Mouse (Mus musculus): ENCODE measurements at regions not wholly inside any gene's neighbourhood (a gene's known extent, or its start where the extent isn't known, plus 50 kb on each side); places are given as distances from the start of the nearest gene placed in this dataset.

DNA sequence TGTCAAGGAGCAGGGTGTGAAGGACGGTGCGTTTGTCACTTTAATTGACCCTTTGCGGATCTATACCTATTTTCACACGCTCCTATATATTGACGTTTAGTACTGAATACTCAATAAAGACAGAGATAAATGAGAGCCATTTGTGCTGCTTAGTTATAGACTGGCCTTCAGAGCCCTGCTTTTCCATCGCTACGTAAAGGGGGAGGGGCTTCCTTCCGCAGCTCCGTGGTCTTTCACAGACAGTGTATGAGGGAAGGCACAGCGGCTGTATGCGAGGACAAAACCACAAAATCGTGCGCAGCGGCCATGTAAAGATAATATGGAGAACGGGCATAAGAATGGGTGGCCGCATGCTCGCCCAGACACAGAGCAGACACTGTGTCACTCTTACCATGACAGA is 58.4 kb upstream of the Pced1b start:
- no peak for DNase-seq (ENCODE audit: low read depth, low spot score)

DNA sequence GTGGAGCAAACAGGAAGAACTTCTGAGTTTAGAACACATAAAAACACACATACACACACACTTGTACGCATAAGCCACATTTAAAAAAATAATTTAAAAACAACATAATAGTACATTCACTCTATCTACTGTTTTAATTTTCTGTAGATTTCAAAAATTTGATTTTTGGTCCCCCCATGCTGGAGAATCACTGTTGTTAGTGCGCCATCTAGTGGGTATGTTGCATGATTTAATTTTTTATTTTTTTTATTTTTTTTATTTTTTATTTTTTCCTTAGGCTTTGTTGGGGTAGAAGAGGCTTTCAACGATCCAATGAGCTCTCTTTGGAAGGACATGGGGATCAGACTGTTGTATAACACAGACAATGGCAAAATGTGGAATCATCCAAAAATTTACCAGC is 59.1 kb upstream of the Pced1b start:
- DNase-seq (ENCODE audit: low read depth, low spot score): no peak

DNA sequence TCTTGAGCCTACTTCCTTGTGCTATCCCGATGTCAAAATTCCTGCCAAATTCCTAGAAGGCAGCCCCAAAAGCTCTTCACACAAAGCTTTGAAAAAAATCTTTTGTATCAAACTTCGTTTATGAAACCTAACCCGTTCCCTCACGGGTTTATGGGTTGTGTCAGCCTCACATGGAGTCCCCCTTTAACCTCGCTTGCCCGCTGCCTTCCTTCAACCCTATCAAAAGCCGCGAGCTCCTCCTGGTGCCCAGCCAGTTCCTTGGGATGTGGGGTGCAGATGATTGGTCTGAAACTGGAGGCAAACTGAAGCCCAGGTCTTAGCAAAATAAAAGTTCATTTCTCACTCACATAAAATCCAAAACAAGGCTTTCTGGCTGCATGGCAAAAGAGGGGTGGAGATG is 60.9 kb upstream of the Pced1b start:
- no peak for DNase-seq (ENCODE audit: low read depth, low spot score)

DNA sequence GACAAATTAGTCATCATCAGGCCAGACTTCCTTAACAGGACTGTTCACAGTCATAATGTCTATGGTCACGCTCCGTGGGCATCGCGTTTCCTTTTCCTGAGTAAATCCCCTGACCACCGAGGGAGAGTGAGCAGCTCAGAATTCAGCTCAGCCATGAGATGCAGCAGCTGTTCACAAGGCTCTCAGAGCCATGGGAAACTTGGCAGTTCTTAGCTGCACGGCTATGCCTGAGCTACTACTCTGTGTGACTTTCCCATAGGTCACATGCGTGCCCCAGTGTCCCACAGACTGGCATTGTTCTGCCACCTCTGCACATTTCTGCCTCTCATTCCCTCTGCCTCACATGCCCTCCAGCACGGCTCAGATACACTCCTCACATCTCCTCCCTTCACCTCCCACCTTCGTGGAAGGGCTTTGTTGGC is 64.3 kb upstream of the Pced1b start:
- no peak for DNase-seq (ENCODE audit: low read depth, low spot score)

DNA sequence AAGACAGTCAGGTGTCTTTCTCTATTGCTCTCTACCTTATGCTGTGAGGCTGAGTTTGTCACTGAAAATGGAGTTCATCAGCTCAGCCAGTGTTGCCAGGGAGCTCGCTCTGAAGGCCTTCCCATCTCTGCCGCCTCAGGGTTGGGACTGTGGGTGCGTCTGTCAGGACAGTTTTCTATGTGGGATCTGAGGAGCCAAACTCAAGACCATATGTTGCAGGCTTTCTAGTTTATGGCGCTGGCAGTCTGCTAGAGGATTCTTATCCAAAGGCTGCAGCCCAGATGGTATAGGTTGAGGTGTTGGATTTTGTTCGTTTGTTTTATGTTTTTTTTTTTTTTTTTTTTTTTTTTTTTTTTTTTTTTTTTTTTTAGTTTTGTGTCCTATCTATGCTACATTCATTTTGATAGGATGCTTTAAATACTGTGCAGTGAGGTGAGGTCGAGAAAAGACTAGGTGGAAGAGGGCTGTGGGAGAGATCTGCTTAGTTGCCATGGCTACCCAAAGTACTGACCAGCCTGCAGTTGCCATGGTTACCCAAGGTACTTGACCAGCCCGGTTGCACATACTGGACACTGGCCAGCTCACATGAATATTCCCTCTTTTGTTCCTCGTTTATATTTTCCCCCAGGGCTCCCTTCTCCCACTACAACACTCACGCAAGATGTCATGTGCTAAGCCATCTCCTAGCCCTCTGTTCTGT is 65.8 kb upstream of the Pced1b start:
- DNase-seq (ENCODE audit: low read depth, low spot score): no peak

DNA sequence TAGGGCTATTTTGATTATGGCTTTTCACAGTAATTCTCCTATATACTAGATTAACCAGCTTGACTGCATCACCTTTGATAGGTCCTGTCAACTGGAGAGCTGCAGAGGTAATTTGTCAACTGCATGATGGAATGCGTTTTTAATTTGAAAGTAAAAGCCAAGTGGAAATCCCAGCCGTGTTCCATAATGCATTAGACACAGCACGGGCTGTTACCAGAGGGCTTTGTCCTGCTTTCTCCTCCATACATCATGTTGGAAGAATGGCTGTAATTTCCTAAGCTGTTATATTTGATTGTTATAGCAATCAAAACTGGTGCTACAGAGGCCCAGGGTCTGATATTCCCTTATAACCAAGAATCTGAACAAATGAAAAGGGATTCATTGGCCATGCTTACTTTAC is 68.6 kb upstream of the Pced1b start:
- no peak for DNase-seq (ENCODE audit: low read depth, low spot score)

DNA sequence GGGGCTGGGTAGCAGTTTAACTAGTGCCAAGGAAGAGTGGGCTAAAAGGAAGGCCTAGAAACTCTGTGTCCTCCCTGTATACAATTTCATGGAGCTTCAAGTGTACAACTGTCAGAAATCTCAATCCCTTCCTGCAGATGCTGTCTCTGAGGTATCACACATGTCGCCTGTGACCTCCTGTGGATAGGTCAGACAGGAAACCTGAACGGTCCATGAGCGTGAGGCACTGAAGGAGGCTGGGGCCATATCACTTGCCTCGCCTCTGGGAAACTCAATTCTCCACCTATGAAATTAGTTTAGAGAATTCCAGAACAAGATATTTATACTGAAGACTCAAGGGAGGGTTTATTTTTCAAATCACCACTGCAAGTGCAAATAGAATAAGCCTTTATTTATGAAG is 69.1 kb upstream of the Pced1b start:
- DNase-seq (ENCODE audit: low read depth, low spot score): no peak

DNA sequence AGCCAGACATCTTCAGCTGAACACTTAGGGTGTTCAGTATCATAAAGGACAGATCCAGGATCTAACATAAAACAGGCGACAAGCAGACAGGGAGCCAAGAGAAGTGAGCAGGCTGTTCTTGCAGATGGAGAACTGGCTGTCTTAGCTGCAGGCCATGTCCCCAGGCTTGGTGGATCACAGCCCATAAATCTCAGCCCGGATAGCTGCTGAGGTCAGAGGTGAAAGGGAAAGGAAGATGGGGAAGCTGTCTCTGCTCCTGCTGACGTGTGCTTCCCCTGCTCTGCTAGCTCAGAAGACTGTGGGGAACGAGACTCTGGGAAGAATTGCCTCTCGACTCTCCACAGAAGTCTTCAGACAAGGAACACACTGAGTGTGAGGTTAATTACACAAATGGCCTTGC is 71.9 kb upstream of the Pced1b start:
- no peak for DNase-seq (ENCODE audit: low read depth, low spot score)

DNA sequence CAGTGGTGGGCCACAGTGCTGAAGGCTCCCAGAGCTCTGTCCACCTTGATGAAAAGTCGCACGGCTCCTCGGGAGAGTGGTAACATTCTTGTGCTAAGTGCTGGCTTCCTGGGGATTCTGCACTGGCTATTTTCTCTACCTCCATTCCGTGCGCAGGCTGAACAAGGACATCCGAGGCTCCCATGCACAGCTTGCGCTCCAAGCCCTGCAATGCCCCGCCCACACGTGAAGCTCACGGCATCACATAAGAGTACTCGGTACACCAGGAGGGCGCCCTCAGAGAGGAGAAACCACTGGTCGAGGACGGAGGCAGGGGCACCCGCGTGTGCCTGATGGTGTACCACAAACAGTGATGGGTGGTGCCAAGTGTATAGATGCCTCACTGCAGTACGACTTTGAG is 73.7 kb upstream of the Pced1b start:
- no peak for DNase-seq (ENCODE audit: low read depth, low spot score)

DNA sequence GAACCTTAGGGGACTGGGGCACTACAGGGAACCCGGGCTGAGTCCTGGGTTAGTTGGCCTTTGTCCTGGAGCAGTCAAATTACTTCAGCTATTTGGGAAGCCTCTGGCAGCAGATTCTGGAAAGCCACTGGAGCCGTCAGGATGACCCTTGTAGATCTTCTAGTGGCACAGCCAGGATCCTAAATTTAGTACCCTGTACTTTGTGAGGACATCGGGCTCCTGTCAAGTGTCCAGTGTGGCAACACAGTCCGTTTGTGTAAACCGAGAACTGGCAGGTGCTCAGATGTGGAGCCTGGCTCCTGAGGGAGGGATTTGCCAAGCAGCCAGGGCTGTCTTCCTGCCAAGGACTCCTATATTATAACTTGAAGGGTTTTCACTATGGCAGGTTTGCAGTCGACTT is 76.8 kb upstream of the Pced1b start:
- DNase-seq (ENCODE audit: low read depth, low spot score): no peak

DNA sequence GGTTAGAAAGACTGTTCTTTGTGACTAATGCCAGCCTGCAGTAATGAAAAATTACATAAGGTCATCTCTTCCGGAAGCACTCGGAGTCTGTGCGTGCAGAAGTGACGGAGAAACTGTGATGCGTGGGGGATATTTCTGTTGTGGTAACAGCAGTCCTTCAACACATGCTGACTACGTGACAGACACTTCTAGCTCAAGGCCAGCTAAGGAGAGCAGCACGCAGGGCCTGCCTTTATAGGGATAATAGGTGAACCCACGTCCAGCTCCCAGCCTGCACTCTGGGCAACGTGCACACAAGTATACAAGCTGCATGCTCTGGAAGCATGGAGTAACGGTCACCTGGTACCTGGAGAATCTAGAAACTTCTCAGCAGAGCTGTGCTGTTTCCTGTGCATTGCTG is 77.5 kb upstream of the Pced1b start:
- DNase-seq (ENCODE audit: low read depth, low spot score): no peak

DNA sequence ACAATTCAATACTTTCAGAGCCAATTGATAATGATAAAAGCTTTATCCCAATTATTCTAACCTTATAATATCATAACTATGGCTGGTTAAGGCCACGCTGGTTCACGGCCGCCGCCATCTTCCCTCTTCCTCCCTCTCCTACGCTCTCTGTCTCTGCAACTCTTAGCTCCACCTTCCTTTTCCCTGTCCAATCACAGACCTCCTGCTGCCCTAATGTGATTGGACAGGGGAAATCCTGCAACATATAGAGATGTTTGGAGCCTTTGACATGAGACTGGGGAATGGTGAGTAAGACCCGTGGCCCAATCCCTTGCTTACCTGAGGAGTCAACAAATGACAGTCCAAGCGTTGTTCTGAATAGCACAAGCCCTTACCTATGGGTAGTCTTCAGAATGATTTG is 79.8 kb upstream of the Pced1b start:
- DNase-seq (ENCODE audit: low read depth, low spot score): no peak

DNA sequence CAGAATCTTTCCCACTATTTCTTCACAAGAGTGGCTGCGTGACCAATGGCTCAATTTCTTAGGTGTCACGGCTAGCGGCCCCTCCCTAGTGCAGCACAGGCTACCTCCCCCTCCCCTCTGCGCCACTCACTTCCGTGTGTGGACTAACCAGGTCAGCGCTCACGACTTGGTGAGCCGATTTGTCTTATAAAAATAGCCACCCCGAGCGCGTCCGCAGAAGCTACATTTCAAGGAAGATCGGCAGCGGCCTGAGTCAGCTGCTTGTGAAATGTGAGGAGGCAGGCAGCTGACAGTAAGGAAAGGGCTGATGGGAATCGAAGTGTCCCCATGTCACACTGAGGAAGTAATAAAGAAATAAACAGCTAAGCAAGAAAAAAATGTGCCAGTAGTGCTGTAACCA is 82.3 kb upstream of the Pced1b start:
- DNase-seq (ENCODE audit: low read depth, low spot score): no peak

DNA sequence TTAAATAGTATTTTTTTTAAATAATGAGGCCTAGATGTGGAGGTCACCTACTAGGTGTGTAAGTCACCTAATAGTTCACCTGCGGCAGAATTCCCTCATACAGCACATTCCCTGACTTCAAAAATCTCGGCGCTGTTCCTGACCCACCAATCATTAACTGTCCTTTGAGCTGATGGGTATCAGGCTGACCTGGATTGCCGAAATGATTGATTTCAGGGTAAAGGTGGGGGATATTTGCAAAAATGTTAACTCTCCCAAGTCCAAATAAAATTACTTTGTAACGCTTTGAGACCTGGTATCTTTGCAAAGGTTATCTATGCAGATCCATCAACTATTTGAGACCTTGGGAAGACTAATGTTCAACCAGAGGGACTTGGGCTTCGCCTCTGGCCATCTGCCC is 82.9 kb upstream of the Pced1b start:
- no peak for DNase-seq (ENCODE audit: low read depth, low spot score)

DNA sequence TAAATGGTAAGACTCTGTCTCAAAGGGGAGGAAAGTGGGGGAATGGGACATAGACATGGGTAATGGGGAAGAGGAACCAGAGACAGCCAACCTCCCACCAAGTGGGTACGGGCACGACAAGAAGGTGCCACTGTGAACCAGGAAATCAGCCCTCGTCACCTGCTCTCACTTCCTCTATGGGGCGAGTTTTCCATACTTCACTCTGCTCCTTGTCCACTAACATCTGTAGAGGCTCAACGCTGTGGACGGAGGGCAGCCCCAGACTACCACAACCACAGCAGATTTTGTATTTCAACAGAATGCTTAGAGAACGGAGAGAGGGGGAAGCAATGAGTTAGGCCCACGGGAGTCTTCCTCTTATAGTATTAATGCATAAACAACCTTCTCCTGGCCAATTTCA is 83.8 kb upstream of the Pced1b start:
- DNase-seq (ENCODE audit: low read depth, low spot score): no peak

DNA sequence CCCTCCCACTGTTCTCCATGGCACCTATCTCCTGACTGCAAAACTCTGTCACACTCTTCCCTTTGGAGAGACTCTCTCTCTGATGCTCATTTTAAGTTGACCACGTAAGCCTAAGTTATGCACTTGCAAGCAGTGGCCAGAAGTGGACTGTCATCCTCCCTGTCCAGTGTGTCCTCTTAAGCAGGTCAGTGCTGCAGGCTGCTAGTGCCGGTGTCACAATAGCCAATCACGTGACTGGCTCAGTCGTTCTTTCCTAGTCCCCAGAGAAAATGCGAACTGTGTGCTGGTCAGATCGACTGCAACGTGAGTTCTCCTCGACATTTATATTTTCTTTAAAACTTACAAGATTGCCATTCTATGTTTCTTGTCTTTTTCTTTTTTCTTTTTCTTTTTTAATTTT is 84.6 kb upstream of the Pced1b start:
- DNase-seq (ENCODE audit: low read depth, low spot score): no peak

DNA sequence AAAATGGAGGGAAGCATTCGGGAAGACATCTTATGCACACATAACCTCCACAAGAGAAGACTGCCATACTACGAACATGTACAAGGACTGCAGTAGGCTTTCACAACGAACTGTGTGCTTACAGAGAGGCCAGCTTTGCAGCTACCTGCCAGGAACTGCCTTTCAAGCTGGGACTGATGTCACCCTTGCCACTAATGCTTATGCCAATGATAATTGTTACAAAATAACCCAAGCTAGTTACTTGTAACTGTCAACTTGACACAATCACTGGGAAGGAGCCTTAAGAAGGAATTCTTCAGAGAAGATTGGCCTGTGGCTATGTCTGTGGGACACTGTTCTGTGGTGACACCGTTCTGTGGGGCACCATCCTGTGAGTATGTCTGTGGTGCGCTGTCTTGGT is 85.4 kb upstream of the Pced1b start:
- no peak for DNase-seq (ENCODE audit: low read depth, low spot score)

DNA sequence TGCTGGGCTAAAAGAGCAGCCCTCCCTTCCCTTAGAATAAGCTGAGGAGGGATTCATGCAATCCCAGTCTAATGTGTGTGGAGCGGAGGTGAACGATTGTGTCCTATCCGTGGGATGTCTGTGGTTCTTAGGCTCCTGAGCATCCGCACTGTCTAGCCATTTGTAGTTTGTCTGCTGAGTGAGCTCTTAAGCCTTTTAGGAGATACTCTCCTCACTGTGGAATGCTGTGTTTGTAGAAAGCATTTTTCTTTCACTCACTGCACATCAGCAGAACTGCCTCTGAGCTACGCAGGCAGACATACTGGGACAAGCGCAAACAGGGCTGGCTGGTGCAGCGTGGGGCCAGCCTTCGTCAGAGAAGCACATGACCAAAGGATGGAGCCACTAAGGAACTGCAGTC is 94.6 kb upstream of the Pced1b start:
- DNase-seq (ENCODE audit: low read depth, low spot score): no peak

DNA sequence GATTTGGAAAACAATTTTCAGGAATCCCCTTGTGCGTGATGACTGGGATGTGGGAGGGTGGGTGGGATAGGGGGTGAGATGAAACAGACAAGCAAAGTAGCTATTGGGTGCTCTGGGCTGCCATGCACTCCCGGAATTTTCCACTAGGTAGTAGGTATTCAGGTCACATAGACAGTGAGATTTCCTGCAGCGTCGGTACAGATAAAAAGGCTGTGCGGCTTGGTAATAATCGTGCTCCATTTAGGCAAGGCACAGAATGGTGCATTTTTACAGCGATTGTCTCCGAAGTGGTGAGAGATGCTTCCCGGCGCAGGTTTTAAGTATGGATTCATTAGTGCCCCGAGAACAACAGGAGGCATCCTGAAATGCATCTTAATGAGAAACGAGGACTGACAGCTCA is 95.1 kb upstream of the Pced1b start:
- no peak for DNase-seq (ENCODE audit: low read depth, low spot score)

DNA sequence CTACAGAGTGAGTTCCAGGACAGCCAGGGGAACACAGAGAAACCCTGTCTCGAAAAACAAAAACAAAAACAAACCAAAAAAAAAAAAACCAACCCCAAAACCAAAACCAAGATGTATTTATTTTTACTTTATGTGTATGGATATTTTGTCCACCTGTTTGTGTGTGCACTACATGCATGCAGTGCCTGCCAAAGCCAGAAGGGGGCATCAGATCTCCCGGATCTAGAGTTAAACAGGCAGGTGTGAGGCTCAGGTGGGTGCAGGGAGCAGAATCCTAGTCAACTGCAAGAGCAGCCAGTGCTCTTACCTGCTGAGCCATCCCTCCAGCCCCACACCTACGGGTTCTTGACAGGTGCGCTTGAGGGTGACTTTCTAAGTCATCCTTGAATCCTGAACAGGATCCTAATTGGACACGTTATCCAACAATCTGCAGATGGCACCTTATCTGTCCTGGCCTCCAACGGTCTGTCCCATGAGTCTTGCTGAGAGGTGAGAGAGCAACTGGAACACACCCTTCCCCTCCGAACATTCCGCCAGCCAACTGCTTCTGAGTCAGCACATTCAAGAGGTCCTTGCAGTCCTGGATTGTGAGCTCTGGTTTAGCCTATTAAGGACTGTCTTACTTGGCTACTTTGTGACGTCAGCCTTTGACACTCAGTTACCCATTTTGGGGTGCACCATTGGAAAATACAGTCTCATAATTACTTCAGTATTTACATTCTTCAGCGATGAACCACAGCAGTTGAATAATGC is 95.4 kb upstream of the Slc38a4 start:
- DNase-seq (ENCODE audit: low read depth, low spot score): no peak

DNA sequence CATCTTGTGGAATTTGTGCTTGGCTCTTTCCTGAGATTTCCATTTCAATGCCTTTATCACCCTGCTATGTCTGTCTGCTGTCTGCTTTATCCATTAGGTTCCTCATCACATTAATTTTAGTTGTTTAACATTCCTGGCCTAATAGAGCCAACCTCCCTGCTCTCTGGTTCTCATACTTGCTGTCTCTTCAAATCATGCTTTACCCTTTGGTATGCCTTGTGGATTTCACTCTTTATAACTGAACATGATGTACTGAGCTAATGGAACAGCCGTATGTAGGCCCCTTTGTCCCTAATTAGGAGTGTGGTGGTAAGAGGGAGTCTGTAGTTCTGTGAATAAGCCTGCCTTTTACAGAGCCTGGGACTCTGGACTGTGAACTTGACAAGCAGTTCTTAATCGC is 86.2 kb upstream of the Slc38a4 start:
- DNase-seq (ENCODE audit: low read depth, low spot score): no peak

DNA sequence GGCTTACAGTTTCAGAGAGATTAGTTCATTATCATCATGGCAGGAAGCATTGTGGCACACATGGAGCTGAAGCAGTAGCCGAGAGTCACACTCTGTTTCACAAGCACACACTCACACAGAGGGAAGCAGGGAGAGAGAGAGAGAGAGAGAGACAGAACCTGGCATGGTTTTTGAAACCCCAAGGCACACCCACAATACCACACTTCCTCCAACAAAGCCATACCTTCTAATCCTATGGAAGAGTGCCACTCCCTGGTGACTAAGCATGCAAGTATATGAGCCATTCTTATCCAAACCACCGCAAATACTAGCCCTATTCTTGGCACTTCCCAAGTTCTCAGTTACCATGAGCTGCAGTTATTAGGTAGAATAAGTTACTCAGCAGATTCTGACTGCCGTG is 82.5 kb upstream of the Slc38a4 start:
- no peak for DNase-seq (ENCODE audit: low read depth, low spot score)

DNA sequence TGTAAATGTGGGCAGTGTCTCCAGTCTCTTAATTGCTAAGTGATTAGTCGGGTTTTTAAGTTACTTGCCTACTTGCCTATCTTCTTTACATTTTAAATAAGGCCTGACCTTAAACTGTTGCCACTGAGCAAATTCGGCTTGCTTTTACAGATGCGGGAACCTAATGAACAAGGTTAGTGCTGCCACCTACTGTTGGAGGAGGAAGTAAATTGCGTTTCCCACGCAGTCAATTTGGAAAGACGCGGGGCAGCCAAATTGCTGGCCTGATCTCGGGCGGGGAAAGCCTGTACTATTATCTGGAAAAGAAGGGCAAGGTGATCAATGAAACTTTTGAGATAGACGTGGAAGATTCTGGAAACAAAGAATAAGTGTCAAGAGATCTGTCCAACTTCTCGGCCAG is 79.5 kb upstream of the Slc38a4 start:
- DNase-seq (ENCODE audit: low read depth, low spot score): peak; percentile 71

DNA sequence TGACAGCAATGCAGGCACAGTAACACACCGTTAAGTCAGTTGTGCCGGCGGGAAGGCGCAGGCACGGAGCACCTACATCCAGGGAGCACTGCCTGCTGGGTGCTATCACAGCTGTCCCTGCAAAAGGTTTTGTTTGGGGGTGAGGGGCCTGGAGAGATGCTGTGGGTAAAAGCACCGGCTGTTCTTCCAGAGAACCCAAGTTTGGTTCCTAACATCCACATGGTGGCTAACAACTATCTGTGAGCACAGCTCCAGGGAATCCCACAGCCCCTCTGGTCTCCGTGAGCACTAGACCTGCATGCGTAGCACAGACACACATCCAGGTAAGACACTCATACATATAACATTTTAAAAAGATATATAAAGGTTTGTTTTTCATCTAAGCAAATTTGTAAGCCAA is 72.0 kb upstream of the Slc38a4 start:
- DNase-seq (ENCODE audit: low read depth, low spot score): no peak

Measured in embryo, embryonic 11.5 days (tissue).